Mouse (Mus musculus): ENCODE data around the gene Zfp941. TPM values are rescaled to one million over a fixed set of nuclear protein-coding genes. Genes with fewer than 3 reads are reported as not detected.

The Zfp941 gene
- 34.1 and 36.5 TPM in 2 replicates for polyA plus RNA-seq (2015; fragmentation: Nextera tagmentation; extraction: Ambion mirVana)

- Histone ChIP-seq H3K4me3 (peak within 1 kb of the TSS; percentile 77), H3K9me3 (no peaks in the 10 kb centered on the region), H3K4me2 (peak within 1 kb of the TSS; percentile 59), H3K27ac (peak within 1 kb of the TSS; percentile 94), H3K4me1 (peaks cover 22% of the 10 kb centered on the region), H3K36me3 (replicated peaks) (peaks cover 3% of the 10 kb centered on the region; the same call in 1 of the 2 replicates), H3K27me3 (replicated peaks) (no peaks in the 10 kb centered on the region), H3K9ac (peak within 1 kb of the TSS; percentile 72)
- WGBS, result 2% methylated on average over 21 of the region's 21 CpGs
- ATAC-seq (replicated peaks), result peak; percentile 94
Observed at GRCm38 (mm10) chr7:140821653-140822329, at the start of gene Zfp941. Gene Zfp941, minus strand, starts transcription at chr7:140822178.

GRCm38 (mm10) chr7:140864761-140865160 lies 42.8 kb upstream of the Zfp941 start:
- WGBS, result 87% methylated on average over 12 of the region's 12 CpGs
- Histone ChIP-seq H3K9ac (no peak overlapping the region), H3K27me3 (replicated peaks) (no peaks in the 10 kb centered on the region), H3K4me3 (no peak overlapping the region), H3K9me3 (no peaks in the 10 kb centered on the region), H3K27ac (no peak overlapping the region), H3K4me2 (no peak overlapping the region), H3K36me3 (replicated peaks) (peaks cover 44% of the 10 kb centered on the region), H3K4me1 (peaks cover 10% of the 10 kb centered on the region)
- ATAC-seq (replicated peaks), result no peak

DNA sequence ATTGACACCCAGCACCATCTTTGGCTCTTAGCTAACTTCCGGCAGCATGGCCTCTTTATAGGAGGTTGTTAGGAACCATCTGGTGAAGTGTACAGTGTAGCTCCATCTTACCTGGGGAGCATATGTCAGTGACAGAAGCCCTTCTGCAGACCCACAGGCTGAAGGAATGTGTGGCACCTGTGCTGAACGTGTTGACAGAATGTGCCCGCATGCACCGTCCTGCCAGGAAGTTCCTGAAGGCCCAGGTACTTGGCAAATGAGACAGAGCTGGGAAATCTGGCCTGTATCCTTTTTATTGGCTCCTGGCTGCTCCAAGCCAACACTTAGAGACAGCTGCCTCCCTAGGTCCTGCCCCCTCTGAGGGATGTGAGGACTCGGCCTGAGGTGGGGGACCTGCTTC lies 38.8 kb upstream of the Zfp941 start:
- WGBS, result 93% methylated on average over 5 of the region's 5 CpGs
- Histone ChIP-seq H3K9ac (no peak overlapping the region), H3K36me3 (replicated peaks) (peaks cover 44% of the 10 kb centered on the region), H3K9me3 (no peaks in the 10 kb centered on the region), H3K4me2 (no peak overlapping the region), H3K4me1 (peaks cover 32% of the 10 kb centered on the region), H3K27ac (no peak overlapping the region), H3K4me3 (no peak overlapping the region), H3K27me3 (replicated peaks) (no peaks in the 10 kb centered on the region)
- no peak for ATAC-seq (replicated peaks)

- no peak overlapping the region for H3K4me2 ChIP-seq
- no peak overlapping the region for H3K9ac ChIP-seq
- no peak overlapping the region for H3K4me3 ChIP-seq
- peaks cover 43% of the 10 kb centered on the region for H3K36me3 ChIP-seq (replicated peaks)
- H3K4me1 ChIP-seq, result peaks cover 39% of the 10 kb centered on the region
- no peaks in the 10 kb centered on the region for H3K9me3 ChIP-seq
- ATAC-seq (replicated peaks), result no peak
- WGBS, result 66% methylated on average over 6 of the region's 6 CpGs
- H3K27ac ChIP-seq, result no peak overlapping the region
- H3K27me3 ChIP-seq (replicated peaks), result no peaks in the 10 kb centered on the region
Observed at GRCm38 (mm10) chr7:140859997-140860396, 38.0 kb upstream of the Zfp941 start.

DNA sequence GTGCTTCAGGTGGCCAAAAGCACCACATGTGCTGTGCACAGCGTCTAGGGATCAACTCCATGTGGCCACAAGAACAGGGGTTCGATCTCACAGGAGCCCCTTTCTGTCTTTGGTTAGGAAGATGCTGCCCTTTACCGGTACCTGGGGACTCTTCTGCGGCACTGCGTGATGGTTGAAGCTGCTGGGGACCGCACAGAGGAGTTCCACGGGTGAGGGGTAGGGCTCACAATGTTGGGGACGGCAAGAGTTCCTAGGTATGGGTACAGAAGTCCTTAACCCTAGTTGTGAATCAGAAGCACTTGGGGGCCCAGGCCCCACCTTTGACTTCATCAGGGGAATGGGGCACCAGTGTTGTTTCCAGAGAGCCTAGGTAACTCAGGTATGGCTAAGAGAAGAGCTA lies 36.8 kb upstream of the Zfp941 start:
- Histone ChIP-seq H3K36me3 (replicated peaks) (peaks cover 40% of the 10 kb centered on the region), H3K27ac (no peak overlapping the region), H3K4me2 (peak overlapping the region; percentile 96), H3K4me1 (peaks cover 42% of the 10 kb centered on the region), H3K27me3 (replicated peaks) (no peaks in the 10 kb centered on the region), H3K9ac (peak overlapping the region; percentile 62; the same call in 1 of the 2 replicates), H3K9me3 (no peaks in the 10 kb centered on the region), H3K4me3 (peak overlapping the region; percentile 57)
- WGBS, result 96% methylated on average over 8 of the region's 8 CpGs
- ATAC-seq (replicated peaks), result no peak

- Histone ChIP-seq H3K27me3 (replicated peaks) (no peaks in the 10 kb centered on the region), H3K4me3 (peak within 1 kb of the TSS; percentile 57), H3K27ac (peak within 1 kb of the TSS; percentile 82), H3K4me1 (peaks cover 42% of the 10 kb centered on the region), H3K4me2 (peak within 1 kb of the TSS; percentile 96), H3K9ac (peak within 1 kb of the TSS; percentile 62), H3K9me3 (no peaks in the 10 kb centered on the region), H3K36me3 (replicated peaks) (peaks cover 40% of the 10 kb centered on the region)
- ATAC-seq (replicated peaks), result peak; percentile 51
- 36% methylated on average over 40 of the region's 40 CpGs for WGBS
Observed at GRCm38 (mm10) chr7:140857550-140858505, 35.9 kb upstream of the Zfp941 start, which contains the start of gene Bet1l. Gene Bet1l, minus strand, starts transcription at chr7:140857577.

DNA sequence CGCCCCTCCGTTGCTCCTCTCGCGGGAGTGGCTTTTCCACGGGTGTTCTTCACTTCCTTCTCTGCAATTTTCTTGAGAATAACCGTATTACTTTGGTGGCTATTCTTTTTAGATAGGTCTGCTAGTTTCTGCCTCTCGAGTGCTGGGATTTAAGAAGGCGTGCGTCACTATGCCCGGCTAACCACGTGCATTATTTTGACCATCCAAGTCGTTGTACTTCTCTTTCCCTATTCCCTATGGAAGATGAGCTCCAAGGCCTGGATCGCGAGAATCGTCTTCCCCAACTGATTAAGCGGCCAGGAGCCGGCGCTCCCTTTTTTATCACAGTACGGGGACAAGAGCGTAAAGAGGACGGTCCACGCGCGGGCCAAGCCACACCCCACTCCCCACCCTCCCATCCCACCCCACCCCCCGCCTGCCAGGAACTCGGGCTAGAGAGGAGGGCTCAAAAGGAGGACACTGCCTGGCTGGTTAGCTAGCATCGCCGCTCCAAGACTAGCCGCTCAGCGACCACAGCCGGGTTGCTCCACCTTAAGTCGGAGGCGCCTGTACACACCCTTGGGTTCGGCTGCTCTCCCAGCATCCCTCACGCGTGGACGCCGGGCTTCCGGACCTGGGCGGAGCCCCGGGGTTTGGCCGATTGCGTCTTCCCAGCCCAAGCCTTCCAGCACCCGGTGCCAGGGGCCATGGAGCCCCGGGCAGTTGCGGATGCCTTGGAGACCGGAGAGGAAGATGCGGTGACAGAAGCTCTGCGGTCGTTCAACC lies 35.0 kb upstream of the Zfp941 start, which contains the start of gene Ric8a:
Ric8a (plus strand) TSS at position 173 of the 765 bp plus-strand sequence.
- Histone ChIP-seq H3K36me3 (replicated peaks) (peaks cover 33% of the 10 kb centered on the region), H3K4me3 (peak within 1 kb of the TSS; percentile 57), H3K4me2 (peak within 1 kb of the TSS; percentile 96), H3K27me3 (replicated peaks) (no peaks in the 10 kb centered on the region), H3K4me1 (peaks cover 42% of the 10 kb centered on the region), H3K27ac (peak within 1 kb of the TSS; percentile 82), H3K9me3 (no peaks in the 10 kb centered on the region), H3K9ac (peak within 1 kb of the TSS; percentile 62)
- under 1% methylated on average over 50 of the region's 50 CpGs for WGBS
- peak; percentile 85 for ATAC-seq (replicated peaks)

DNA sequence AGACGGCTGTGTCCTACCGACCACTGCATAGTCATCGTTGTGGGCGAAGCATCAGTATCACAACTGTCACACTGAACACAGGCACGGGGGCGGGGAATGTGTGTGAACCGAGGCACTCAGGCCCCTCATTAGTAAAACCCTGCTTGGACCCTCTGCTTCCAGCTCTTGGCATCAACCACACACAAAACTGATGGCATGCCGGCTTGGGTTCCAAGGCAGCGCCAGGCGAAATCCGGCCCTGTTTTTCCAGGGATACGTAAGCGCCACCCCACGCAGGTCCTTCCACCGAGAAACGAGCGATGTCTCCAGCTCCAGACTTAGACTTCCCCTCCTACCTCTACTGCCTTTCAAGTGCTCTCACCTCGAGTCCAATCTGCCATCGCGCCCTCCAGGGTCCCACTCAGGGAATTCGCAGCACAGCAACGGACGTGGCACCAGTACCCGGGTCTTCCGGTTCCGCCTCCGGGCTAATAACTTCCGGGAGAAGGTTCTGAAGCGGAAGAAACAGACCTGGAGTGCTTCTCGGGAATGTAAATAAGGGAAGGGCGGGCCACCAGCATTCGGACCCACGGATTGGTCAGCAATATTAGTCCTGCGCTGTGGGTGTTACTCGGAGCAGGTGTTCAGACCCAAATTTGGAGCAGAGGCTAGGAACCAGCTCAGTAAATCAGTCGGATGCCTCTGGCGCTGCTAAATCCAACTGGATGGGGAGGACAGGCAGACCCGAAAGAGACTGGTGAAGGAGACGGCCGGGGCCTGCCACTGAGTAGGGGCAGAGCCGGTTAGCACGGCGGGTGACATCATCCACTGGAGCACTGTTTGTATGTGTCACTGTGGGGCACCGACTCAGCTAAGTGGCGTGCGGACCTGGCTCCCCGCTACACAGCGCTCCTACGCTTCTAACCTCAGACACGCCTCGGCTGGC lies 34.1 kb upstream of the Zfp941 start, which contains the start of gene Gm45785:
Gm45785 (minus strand) TSS at position 472 of the 925 bp plus-strand sequence.
- Histone ChIP-seq H3K27ac (peak within 1 kb of the TSS; percentile 82), H3K4me3 (peak within 1 kb of the TSS; percentile 57), H3K9ac (peak within 1 kb of the TSS; percentile 62), H3K9me3 (no peaks in the 10 kb centered on the region), H3K36me3 (replicated peaks) (peaks cover 25% of the 10 kb centered on the region), H3K27me3 (replicated peaks) (no peaks in the 10 kb centered on the region), H3K4me1 (peaks cover 42% of the 10 kb centered on the region), H3K4me2 (peak within 1 kb of the TSS; percentile 96)
- under 1% methylated on average over 51 of the region's 51 CpGs for WGBS
- ATAC-seq (replicated peaks), result peak; percentile 83

- H3K9ac ChIP-seq, result peak overlapping the region; percentile 62; the same call in 1 of the 2 replicates
- H3K27ac ChIP-seq, result no peak overlapping the region
- H3K4me2 ChIP-seq, result peak overlapping the region; percentile 96
- no peak for ATAC-seq (replicated peaks)
- no peaks in the 10 kb centered on the region for H3K9me3 ChIP-seq
- H3K4me3 ChIP-seq, result peak overlapping the region; percentile 57
- H3K36me3 ChIP-seq (replicated peaks), result peaks cover 17% of the 10 kb centered on the region
- H3K4me1 ChIP-seq, result peaks cover 35% of the 10 kb centered on the region
- no peaks in the 10 kb centered on the region for H3K27me3 ChIP-seq (replicated peaks)
- 77% methylated on average over 9 of the region's 9 CpGs for WGBS
Observed at GRCm38 (mm10) chr7:140855181-140855580, 33.2 kb upstream of the Zfp941 start.

DNA sequence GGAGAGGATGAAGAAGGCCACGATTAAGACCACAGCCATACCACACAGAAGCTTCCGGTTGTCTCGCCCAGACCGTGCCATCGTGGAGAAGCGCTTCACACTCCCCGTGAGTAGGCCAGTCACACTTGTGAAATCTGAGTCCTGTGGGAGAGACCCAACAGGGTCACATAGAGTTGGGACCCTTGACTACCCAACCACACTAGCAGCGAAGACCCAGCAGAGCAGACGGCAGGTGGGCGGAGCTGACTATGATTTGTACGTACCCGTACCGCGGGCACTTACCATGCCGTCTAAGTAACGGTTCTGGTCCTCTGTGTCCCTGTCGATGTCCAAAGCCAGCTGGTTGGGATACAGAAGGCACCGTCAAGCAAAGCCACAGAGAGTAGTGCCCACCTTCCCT lies 32.5 kb upstream of the Zfp941 start:
- ATAC-seq (replicated peaks), result no peak
- H3K36me3 ChIP-seq (replicated peaks), result peaks cover 17% of the 10 kb centered on the region
- peaks cover 29% of the 10 kb centered on the region for H3K4me1 ChIP-seq
- 95% methylated on average over 18 of the region's 18 CpGs for WGBS
- no peak overlapping the region for H3K4me3 ChIP-seq
- no peak overlapping the region for H3K9ac ChIP-seq
- no peak overlapping the region for H3K4me2 ChIP-seq
- H3K27me3 ChIP-seq (replicated peaks), result no peaks in the 10 kb centered on the region
- H3K27ac ChIP-seq, result no peak overlapping the region
- no peaks in the 10 kb centered on the region for H3K9me3 ChIP-seq

- H3K27me3 ChIP-seq (replicated peaks), result no peaks in the 10 kb centered on the region
- WGBS, result 87% methylated on average over 9 of the region's 9 CpGs
- H3K4me3 ChIP-seq, result no peak overlapping the region
- H3K4me1 ChIP-seq, result peaks cover 18% of the 10 kb centered on the region
- no peaks in the 10 kb centered on the region for H3K9me3 ChIP-seq
- no peak overlapping the region for H3K4me2 ChIP-seq
- H3K27ac ChIP-seq, result no peak overlapping the region
- no peak for ATAC-seq (replicated peaks)
- H3K9ac ChIP-seq, result no peak overlapping the region
- H3K36me3 ChIP-seq (replicated peaks), result peaks cover 17% of the 10 kb centered on the region
Observed at GRCm38 (mm10) chr7:140853386-140853785, 31.4 kb upstream of the Zfp941 start.
